Mouse (Mus musculus): ENCODE data around the gene Tbx21. TPM values are rescaled to one million over a fixed set of nuclear protein-coding genes. Genes with fewer than 3 reads are reported as not detected.
A peak's percentile ranks its signal among the peaks of the same experiment; 100 is the strongest.

Tbx21 gene
- polyA plus RNA-seq, 1 experiment from 2014 or later = 0.14 TPM

- no peak overlapping the region; the same call in 1 of the 2 replicates for H3K4me2 ChIP-seq (replicated peaks; ENCODE audit: low read depth, low read length)
- 19% methylated on average over 18 of the region's 18 CpGs for WGBS
These were observed 16.3 kb downstream of the Tbx21 start for GRCm38 (mm10) chr11:97098791-97099190.

GRCm38 (mm10) chr11:97094600-97094999 lies 20.5 kb downstream of the Tbx21 start:
- Histone ChIP-seq H3K4me2 (replicated peaks; ENCODE audit: low read depth, low read length) (no peak overlapping the region), H3K27me3 (ENCODE audit: insufficient read depth, low read length) (peaks cover 10% of the 10 kb centered on the region), H3K4me1 (ENCODE audit: insufficient read depth, low read length) (no peaks in the 10 kb centered on the region; the same call in 1 of the 2 replicates), H3K27ac (ENCODE audit: low read length) (no peak overlapping the region), H3K9ac (replicated peaks; ENCODE audit: low read length) (no peak overlapping the region), H3K9me3 (ENCODE audit: low read length) (no peaks in the 10 kb centered on the region), H3K36me3 (ENCODE audit: insufficient read depth, low read length) (no peaks in the 10 kb centered on the region), H3K4me3 (ENCODE audit: low read length) (no peak overlapping the region)
- ATAC-seq (ENCODE audit: low FRiP score, low TSS enrichment) = no peak
- 75% methylated on average over 2 of the region's 2 CpGs for whole genome bisulfite sequencing

More at GRCm38 (mm10) chr11:97098791-97099190, 16.3 kb downstream of the Tbx21 start:
- Histone ChIP-seq H3K36me3 (ENCODE audit: insufficient read depth, low read length) (no peaks in the 10 kb centered on the region), H3K27ac (ENCODE audit: low read length) (no peak overlapping the region), H3K9me3 (ENCODE audit: low read length) (no peaks in the 10 kb centered on the region), H3K27me3 (ENCODE audit: insufficient read depth, low read length) (peaks cover 18% of the 10 kb centered on the region), H3K9ac (replicated peaks; ENCODE audit: low read length) (no peak overlapping the region), H3K4me3 (ENCODE audit: low read length) (no peak overlapping the region), H3K4me1 (ENCODE audit: insufficient read depth, low read length) (no peaks in the 10 kb centered on the region; the same call in 1 of the 2 replicates)
- peak; percentile 35; the same call in 1 of the 2 replicates for ATAC-seq (ENCODE audit: low FRiP score, low TSS enrichment)

GRCm38 (mm10) chr11:97086365-97086764 lies 28.8 kb downstream of the Tbx21 start:
- Histone ChIP-seq H3K9me3 (ENCODE audit: low read length) (peaks cover 8% of the 10 kb centered on the region; the same call in 1 of the 2 replicates), H3K27me3 (ENCODE audit: insufficient read depth, low read length) (0 out of 2 replicates have a peak, but pooled peaks cover 3% of the 10 kb centered on the region), H3K9ac (replicated peaks; ENCODE audit: low read length) (no peak overlapping the region), H3K27ac (ENCODE audit: low read length) (no peak overlapping the region), H3K36me3 (ENCODE audit: insufficient read depth, low read length) (no peaks in the 10 kb centered on the region), H3K4me1 (ENCODE audit: insufficient read depth, low read length) (peaks cover 12% of the 10 kb centered on the region), H3K4me2 (replicated peaks; ENCODE audit: low read depth, low read length) (no peak overlapping the region), H3K4me3 (ENCODE audit: low read length) (no peak overlapping the region)
- 80% methylated on average over 6 of the region's 6 CpGs for WGBS
- ATAC-seq (ENCODE audit: low FRiP score, low TSS enrichment) = no peak

- H3K36me3 ChIP-seq (ENCODE audit: insufficient read depth, low read length) = no peaks in the 10 kb centered on the region
- no peak for ATAC-seq (ENCODE audit: low FRiP score, low TSS enrichment)
These were observed 30.2 kb downstream of the Tbx21 start for GRCm38 (mm10) chr11:97084821-97085505.

DNA sequence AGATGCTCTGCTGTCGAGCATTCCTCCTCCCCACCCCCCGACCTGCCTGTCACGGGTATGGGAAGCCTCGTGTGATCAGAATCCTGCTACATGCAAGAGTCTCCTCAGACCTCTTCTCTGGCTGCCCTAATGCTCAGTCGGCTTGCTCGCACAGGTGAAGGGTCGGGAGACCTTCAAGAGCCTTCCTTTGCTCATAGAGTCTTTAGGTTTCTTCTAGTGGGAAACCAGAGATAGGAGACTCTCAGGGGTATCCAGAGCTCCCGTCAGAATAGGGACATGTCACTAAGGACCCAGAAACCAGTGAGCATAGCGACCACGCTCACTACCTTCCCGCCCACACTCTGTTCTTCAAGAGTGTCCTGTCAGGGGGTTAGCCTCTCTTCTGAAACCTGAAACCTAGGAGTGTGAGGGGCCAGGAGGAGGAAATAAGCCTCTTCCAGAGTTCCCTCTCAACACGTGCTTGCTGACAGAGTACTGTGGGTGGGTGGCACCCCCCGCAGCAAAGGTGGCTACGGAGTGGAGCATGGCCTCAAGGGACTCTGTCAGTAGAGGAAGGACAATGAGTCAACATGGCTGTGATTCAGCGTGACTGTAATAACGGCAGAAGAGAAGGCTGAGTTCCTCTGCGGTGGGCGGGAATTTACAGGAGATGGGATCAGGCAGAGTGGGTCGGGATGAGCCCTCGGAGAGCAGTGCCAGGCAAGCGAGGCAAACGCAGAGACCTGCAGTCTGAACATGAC lies 31.6 kb downstream of the Tbx21 start:
- WGBS = 14% methylated on average over 22 of the region's 22 CpGs
- Histone ChIP-seq H3K4me3 (ENCODE audit: low read length) (no peak overlapping the region), H3K36me3 (ENCODE audit: insufficient read depth, low read length) (no peaks in the 10 kb centered on the region), H3K9me3 (ENCODE audit: low read length) (peaks cover 2% of the 10 kb centered on the region; the same call in 1 of the 2 replicates), H3K9ac (replicated peaks; ENCODE audit: low read length) (peak overlapping the region; percentile 49), H3K27me3 (ENCODE audit: insufficient read depth, low read length) (0 out of 2 replicates have a peak, but pooled peaks cover 3% of the 10 kb centered on the region), H3K4me1 (ENCODE audit: insufficient read depth, low read length) (peaks cover 12% of the 10 kb centered on the region), H3K4me2 (replicated peaks; ENCODE audit: low read depth, low read length) (peak overlapping the region; percentile 19), H3K27ac (ENCODE audit: low read length) (no peak overlapping the region)
- 0 out of 2 replicates have a peak, but pooled peaks have one; percentile 39 for ATAC-seq (ENCODE audit: low FRiP score, low TSS enrichment)

More at GRCm38 (mm10) chr11:97084821-97085505, 30.2 kb downstream of the Tbx21 start:
- Histone ChIP-seq H3K4me1 (ENCODE audit: insufficient read depth, low read length) (peaks cover 12% of the 10 kb centered on the region), H3K9me3 (ENCODE audit: low read length) (peaks cover 8% of the 10 kb centered on the region; the same call in 1 of the 2 replicates), H3K9ac (replicated peaks; ENCODE audit: low read length) (no peak overlapping the region), H3K27ac (ENCODE audit: low read length) (no peak overlapping the region), H3K4me3 (ENCODE audit: low read length) (no peak overlapping the region), H3K4me2 (replicated peaks; ENCODE audit: low read depth, low read length) (no peak overlapping the region), H3K27me3 (ENCODE audit: insufficient read depth, low read length) (0 out of 2 replicates have a peak, but pooled peaks cover 3% of the 10 kb centered on the region)
- WGBS = 84% methylated on average over 15 of the region's 15 CpGs

GRCm38 (mm10) chr11:97082977-97083376 lies 32.2 kb downstream of the Tbx21 start:
- 0 out of 2 replicates have a peak, but pooled peaks cover 3% of the 10 kb centered on the region for H3K27me3 ChIP-seq (ENCODE audit: insufficient read depth, low read length)
- H3K27ac ChIP-seq (ENCODE audit: low read length) = no peak overlapping the region
- H3K9ac ChIP-seq (replicated peaks; ENCODE audit: low read length) = no peak overlapping the region
- no peaks in the 10 kb centered on the region for H3K9me3 ChIP-seq (ENCODE audit: low read length)
- WGBS = 36% methylated on average over 11 of the region's 11 CpGs
- peaks cover 12% of the 10 kb centered on the region for H3K4me1 ChIP-seq (ENCODE audit: insufficient read depth, low read length)
- no peak for ATAC-seq (ENCODE audit: low FRiP score, low TSS enrichment)
- H3K4me2 ChIP-seq (replicated peaks; ENCODE audit: low read depth, low read length) = no peak overlapping the region
- H3K36me3 ChIP-seq (ENCODE audit: insufficient read depth, low read length) = no peaks in the 10 kb centered on the region
- H3K4me3 ChIP-seq (ENCODE audit: low read length) = no peak overlapping the region

GRCm38 (mm10) chr11:97080291-97080690 lies 34.8 kb downstream of the Tbx21 start:
- Histone ChIP-seq H3K9ac (replicated peaks; ENCODE audit: low read length) (no peak overlapping the region), H3K4me1 (ENCODE audit: insufficient read depth, low read length) (peaks cover 12% of the 10 kb centered on the region), H3K9me3 (ENCODE audit: low read length) (no peaks in the 10 kb centered on the region), H3K27ac (ENCODE audit: low read length) (no peak overlapping the region), H3K4me3 (ENCODE audit: low read length) (no peak overlapping the region), H3K36me3 (ENCODE audit: insufficient read depth, low read length) (no peaks in the 10 kb centered on the region), H3K4me2 (replicated peaks; ENCODE audit: low read depth, low read length) (no peak overlapping the region), H3K27me3 (ENCODE audit: insufficient read depth, low read length) (0 out of 2 replicates have a peak, but pooled peaks cover 3% of the 10 kb centered on the region)
- no peak for ATAC-seq (ENCODE audit: low FRiP score, low TSS enrichment)
- WGBS = 55% methylated on average over 9 of the region's 9 CpGs

- H3K4me1 ChIP-seq (ENCODE audit: insufficient read depth, low read length) = peaks cover 8% of the 10 kb centered on the region
- H3K9me3 ChIP-seq (ENCODE audit: low read length) = no peaks in the 10 kb centered on the region
- no peak overlapping the region for H3K4me2 ChIP-seq (replicated peaks; ENCODE audit: low read depth, low read length)
- no peak overlapping the region for H3K4me3 ChIP-seq (ENCODE audit: low read length)
- no peak overlapping the region for H3K27ac ChIP-seq (ENCODE audit: low read length)
- no peaks in the 10 kb centered on the region for H3K27me3 ChIP-seq (ENCODE audit: insufficient read depth, low read length)
- no peak overlapping the region for H3K9ac ChIP-seq (replicated peaks; ENCODE audit: low read length)
- ATAC-seq (ENCODE audit: low FRiP score, low TSS enrichment) = no peak
- 48% methylated on average over 4 of the region's 4 CpGs for WGBS
- no peaks in the 10 kb centered on the region for H3K36me3 ChIP-seq (ENCODE audit: insufficient read depth, low read length)
These were observed 36.4 kb downstream of the Tbx21 start for GRCm38 (mm10) chr11:97078751-97079150.

DNA sequence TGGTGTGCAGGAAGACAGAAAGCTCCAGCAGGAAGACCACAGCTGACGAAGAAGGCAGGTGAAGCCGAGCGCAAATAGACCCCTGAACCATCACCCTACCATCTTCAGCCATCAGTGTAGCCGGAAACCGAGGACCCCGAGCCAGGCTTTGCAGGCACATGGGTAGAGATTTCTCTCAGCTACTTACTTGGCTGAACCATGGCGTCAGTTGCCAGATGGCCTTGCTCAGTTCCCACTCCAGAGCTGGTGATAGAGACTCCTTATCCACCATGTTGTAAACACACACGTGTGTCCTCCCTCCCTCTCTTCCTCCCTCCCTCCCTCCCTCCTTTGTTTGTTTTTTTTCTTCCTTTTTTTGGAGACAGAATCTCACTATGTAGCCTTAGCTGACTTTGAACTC lies 40.9 kb downstream of the Tbx21 start:
- ATAC-seq (ENCODE audit: low FRiP score, low TSS enrichment) = no peak
- Histone ChIP-seq H3K9ac (replicated peaks; ENCODE audit: low read length) (no peak overlapping the region), H3K4me1 (ENCODE audit: insufficient read depth, low read length) (no peaks in the 10 kb centered on the region), H3K4me2 (replicated peaks; ENCODE audit: low read depth, low read length) (no peak overlapping the region), H3K27ac (ENCODE audit: low read length) (no peak overlapping the region), H3K9me3 (ENCODE audit: low read length) (no peaks in the 10 kb centered on the region), H3K36me3 (ENCODE audit: insufficient read depth, low read length) (no peaks in the 10 kb centered on the region), H3K27me3 (ENCODE audit: insufficient read depth, low read length) (no peaks in the 10 kb centered on the region), H3K4me3 (ENCODE audit: low read length) (no peak overlapping the region)
- 62% methylated on average over 8 of the region's 8 CpGs for WGBS
